Mouse (Mus musculus) liver, postnatal 0 days (tissue): Measurements from ENCODE around the gene Pcp4.

Experiments
- CTCF ChIP-seq: sonication (generic); IDR thresholded peaks from 2 replicates; pipeline ENCODE4 v1.5.1; 2016; ENCODE audit warnings: antibody characterized with exemption, low read depth
- EP300 ChIP-seq: IDR thresholded peaks from 2 replicates; pipeline ENCODE4 v1.6.1; 2016; ENCODE audit warnings: antibody characterized with exemption, low read depth, mild to moderate bottlenecking

DNA sequence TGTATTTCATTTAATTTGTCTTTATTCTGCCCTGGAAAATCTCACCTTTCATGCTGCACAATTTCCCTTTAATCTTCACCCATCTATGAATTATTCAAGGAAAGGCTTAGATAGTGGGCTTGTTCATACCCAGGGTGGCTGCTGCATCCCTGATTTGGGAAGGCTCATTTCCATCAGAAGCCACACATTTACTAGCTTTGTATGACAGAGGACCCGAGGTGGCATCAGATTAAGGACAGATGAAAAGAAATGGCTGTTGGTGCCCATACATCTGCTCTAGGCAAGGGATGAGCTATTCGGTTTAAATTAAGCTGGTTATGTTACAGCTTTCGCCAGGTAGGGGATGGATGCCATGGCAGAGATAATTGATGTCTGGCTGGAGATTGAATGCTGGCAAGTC is 24.1 kb downstream of the Pcp4 start:
- TF ChIP-seq EP300 (no peak), CTCF (no peak)
